Mouse (Mus musculus) skeletal muscle tissue, adult 2 months (tissue): Measurements from ENCODE around the gene Slc39a3.

ENCODE experiments used
- DNase-seq: peaks from one replicate; pipeline ENCODE4 v3.0.0-alpha.2; 2012; ENCODE audit warnings: low read depth, low spot score

The Slc39a3 gene

DNA sequence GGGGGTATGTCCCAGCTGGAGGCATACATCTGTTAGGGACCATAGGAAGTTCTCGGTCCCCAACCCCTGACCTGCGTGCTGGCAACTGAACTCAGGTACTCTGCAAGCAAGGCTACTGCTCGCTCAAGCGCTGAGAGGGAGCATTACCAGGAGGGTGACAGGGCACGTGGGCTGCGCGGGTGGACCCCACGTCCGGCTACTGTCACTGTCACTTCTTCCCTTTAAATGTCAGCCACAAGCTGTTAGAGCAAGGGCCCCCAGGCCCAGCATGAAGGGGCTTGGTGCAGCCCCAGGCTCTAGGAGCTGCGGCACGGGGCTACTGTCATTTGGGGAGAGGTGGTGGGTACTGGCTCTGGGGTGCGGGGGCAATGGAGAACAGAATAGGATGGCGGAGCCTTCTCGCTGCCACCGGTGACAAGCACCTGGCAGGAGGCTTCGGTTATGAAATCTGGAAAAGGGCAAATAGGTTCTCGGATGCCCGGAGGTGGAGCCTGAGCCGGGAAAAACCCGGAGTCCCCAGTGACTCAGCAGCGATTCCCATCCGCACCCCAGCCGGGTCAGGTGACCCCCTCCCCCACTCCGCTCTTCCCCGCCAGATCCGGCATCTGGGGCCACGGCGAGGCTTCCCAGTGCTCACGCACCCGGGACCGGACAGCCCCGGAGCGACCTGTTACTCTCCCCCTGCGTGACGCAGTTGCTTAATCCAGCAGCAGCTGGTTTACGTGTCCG, 51.8 kb downstream of the Slc39a3 start:
- peak; percentile 93 for DNase-seq

DNA sequence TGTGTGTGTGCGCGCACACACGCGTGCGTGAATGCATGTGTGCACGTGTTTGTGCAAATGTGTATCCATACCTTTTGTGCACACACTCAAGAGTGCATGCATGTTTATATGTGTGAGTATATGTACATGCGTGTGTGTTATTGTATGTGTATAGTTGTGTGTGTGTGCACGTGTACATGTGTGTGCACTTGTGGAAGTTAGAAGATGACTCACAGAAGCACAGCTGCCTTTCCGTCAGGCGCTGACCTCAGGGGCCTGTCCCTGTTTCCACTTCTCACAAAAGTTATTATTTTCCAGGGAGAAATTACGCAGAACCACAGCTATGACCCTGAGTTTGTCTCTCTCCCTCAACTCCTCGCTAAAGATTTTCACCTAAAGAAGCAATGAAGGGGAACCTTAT, 53.0 kb downstream of the Slc39a3 start:
- no peak for DNase-seq

DNA sequence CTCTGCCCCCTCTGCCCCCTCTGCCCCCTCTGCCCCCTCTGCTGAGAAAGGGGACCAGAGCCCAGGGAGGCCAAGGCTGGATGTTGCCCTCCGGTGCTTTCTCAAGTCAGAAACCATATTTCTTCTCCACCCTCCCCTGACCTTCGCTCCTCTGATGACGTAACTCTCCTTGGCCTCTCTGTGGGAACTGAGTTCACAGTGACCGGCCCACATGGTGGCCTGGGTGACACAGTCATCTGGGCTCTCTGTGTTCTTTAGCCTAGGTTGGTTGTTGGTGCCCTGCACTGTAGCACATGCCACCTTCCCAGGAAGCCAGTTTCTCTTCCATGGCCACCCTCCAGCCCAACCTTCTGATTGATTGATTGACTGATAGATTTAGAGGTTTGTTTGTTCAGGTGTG, 54.8 kb downstream of the Slc39a3 start:
- DNase-seq: no peak

DNA sequence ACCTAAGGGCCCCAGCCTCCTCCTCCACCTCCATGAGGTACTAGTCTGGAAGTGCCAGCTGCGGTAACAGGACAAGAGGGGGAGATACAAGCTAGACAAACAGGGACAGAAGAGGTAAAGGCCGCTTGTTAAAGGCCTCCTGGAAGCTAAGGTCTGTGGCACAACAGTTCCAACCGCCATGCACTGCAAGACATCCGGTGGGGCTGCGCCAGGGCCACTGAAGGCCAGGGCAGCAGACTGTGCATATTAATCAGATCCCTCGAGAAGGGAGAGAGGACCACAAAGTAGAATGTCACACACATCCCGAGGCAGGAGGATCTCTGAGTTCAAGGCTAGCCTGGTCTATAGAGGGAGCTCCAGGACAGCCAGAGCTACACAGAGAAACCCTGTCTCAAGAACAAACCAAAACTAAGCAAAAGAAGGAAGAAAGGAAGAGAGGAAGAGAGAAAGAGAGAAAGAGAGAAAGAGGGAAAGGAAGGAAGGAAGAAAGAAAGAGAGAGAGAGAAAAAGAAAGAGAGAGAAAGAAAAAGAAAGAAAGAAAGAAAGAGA, 55.6 kb downstream of the Slc39a3 start:
- DNase-seq: no peak
